Mouse (Mus musculus) skeletal muscle tissue, adult 2 months (tissue): Measurements from ENCODE around the gene S100b.

Experiments used
- DNase-seq: peaks from one replicate; pipeline ENCODE4 v3.0.0-alpha.2; 2012; ENCODE audit warnings: low read depth, low spot score

S100b gene

GRCm38 (mm10) chr10:76260358-76261059 lies 6.9 kb downstream of the S100b start:
- DNase-seq: no peak

- DNase-seq: no peak
Measured at GRCm38 (mm10) chr10:76261447-76261846, 7.8 kb downstream of the S100b start.

- DNase-seq: no peak
Measured at GRCm38 (mm10) chr10:76262431-76262830, 8.8 kb downstream of the S100b start.

DNA sequence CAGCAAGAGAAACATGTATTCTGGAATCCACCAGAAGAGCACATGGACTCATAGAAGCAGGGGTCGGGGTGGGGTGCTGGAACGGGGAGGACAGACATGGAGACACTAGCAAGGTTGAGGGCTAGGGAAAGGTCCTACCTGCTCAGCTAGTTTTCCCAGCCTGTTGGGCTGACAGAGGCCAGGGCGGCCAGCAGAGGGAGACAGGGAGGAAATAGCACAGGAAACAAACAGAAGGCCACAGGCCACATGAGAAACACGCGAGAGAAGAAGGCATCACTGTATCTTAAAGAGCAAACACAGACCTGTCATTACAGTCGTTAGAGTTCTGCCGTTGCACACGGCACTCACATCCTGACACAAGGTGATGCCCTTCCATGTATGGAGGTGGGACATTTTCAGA lies 17.6 kb downstream of the S100b start:
- no peak for DNase-seq

GRCm38 (mm10) chr10:76275256-76275655 lies 21.6 kb downstream of the S100b start:
- DNase-seq: no peak

DNA sequence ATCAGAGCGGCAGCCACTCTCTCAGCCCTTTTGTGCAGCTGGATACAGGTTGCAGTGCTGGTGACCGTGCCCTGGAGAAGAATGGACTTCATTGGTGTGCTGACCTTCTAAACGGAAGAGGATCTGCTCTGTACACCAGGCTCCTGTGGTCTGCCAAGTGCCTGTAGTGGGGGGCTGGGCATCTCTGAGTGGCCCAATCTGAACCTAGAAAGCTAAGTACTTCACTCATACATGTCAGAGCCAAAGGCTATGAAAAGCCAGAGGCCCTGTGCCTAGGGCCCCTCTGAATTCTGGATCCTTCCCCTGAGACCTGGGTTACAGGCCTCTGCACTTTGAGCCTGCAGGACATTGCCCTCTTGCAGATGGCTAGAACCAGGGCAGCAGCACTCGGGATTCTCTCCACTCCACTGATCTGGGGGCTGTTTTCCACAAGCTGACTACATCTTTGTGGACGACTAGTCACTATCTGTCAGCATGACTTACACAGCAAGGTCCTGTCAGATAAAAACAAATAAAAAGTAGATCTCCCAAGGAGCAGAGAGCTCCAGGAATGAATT lies 25.0 kb downstream of the S100b start:
- DNase-seq: no peak

DNA sequence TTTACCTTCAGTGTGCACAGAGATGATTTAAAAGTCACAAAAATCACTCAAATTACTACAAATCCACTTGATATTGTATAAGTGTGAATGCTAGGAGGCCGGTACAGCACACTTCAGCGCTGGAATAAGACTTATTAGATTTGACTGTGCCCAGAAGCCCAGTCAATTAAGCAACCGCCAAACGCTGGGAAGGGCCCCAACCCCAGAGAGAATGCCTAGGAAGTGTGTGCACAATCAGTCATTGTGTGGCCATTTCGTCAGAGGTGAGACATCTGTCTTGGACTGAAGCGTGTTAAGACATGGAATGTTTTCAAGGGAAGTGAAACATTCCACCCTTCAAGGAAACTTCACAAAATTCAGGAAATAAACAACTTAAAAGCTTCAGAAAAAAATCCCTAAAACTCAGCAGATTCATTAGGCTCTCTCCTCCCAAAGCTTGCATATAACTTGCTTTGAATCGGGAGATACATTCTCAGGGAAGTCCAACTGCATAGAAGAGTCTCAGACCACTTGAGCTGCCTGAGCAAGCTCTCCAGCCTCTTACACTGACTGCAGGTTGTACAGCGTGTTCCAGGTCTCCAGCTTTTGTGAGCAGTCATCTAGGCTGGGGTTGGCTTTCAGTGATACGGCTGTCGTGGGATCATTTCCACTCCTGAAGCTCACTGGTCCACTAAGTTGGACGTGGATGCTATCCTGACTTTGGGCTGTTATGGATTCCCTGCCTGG lies 34.8 kb downstream of the S100b start:
- DNase-seq: no peak

- DNase-seq: no peak
Measured at GRCm38 (mm10) chr10:76289052-76289451, 35.4 kb downstream of the S100b start.

DNA sequence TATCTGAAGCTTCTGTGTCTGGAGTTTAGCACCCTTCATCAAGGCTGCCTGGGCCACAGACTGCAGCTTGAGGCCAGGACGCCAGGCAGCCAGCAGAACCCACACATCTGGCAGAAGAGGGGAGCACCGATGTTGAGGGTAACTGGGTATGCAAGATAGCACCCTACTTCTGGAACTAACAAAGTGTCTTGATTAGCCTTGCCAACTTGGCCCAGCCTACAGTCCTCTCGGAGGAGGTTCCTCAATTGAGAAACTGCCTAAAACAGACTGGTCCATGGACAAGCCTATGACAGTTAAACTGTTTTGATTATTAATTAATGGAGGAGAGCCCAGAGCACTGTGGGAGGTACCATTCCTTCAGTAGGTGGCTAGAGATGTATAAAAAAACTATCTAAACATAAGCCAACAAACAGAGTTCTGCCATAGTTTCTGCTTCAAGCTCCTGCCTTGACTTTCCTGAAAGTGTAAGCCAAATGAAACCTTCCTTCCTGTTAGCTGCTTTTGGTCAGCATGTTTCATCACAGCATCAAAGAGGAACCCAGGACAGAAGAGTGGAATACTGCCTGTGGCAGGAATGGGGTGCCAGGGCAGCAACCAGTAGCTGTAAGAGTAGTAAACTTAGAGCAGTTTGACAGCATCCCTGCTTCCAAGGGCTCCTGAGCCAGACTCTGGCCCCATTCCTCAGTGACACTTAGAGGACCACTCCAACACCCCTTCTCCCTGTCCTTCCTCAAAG lies 36.5 kb downstream of the S100b start:
- no peak for DNase-seq

- DNase-seq: no peak
Measured at GRCm38 (mm10) chr10:76293222-76293621, 39.6 kb downstream of the S100b start.

DNA sequence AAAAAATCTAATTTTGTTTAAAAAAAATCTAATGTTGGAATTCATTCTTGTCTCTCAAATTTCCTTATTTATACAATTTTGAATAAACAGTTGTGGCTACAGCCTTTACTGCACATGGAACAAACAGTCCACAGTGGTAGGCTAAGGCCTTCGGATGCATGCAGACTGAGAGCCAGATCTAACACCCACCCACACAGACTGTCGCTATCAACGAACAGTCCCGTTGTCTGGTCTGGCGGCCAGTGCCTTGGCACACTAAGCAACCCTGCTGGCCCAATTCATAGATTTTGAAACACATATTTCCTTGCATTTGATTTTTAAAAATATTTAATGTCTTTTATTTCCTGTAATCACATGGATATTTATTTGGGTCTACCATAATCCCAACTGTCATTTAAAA lies 46.5 kb downstream of the S100b start:
- DNase-seq: no peak

GRCm38 (mm10) chr10:76306738-76307137 lies 53.1 kb downstream of the S100b start:
- DNase-seq: no peak
